Mouse (Mus musculus) olfactory bulb, adult 2 months (tissue): ENCODE results near the gene Cpm. TPM values are rescaled to one million over a fixed set of nuclear protein-coding genes. Genes with fewer than 3 reads are reported as not detected.
"Not testable (repeated sequence)": the region's sequence is repeated elsewhere in the genome, so short reads cannot be mapped to it uniquely, and the experiment has no call there.

Source experiments
- H3K27ac ChIP-seq: fragments of 200-500 bp; 2 replicates; pipeline ENCODE4 v1.5.1; 2012; ENCODE audit warnings: low read depth, low read length; ENCODE audit not compliant: insufficient read depth
- H3K4me1 ChIP-seq: fragments of 200-500 bp; 2 replicates; pipeline ENCODE4 v1.6.1; 2012; ENCODE audit warnings: low read length; ENCODE audit not compliant: control insufficient read depth, insufficient read depth
- H3K4me3 ChIP-seq: fragments of 200-500 bp; 2 replicates; pipeline ENCODE4 v1.5.1; 2012; ENCODE audit warnings: mild to moderate bottlenecking, low read depth, low read length, moderate library complexity; ENCODE audit not compliant: insufficient read depth
- CTCF ChIP-seq: fragments of 200-500 bp; IDR thresholded peaks from 2 replicates; pipeline ENCODE4 v1.5.1; 2012; ENCODE audit warnings: low read depth, mild to moderate bottlenecking, low read length, moderate library complexity; ENCODE audit not compliant: insufficient read depth
- POLR2A ChIP-seq: fragments of 200-500 bp; IDR thresholded peaks from 2 replicates; pipeline ENCODE4 v1.6.1; 2012; ENCODE audit warnings: mild to moderate bottlenecking, low read depth, low read length, moderate library complexity; ENCODE audit not compliant: insufficient read depth
- WGBS: fragments of 180-500 bp; shearing (Covaris S2); methylation state at CpG from one replicate; pipeline ENCODE4 v1.1.7; 2018; 5-methylcytosine and 5-hydroxymethylcytosine counted together
- polyA plus RNA-seq: library from polyadenylated mRNA; stranded (reverse); fragments of >200 nt; gene quantifications from 2 replicates; pipeline ENCODE4 v1.2.4, GENCODE M21; 2012; ENCODE audit warnings: low replicate concordance; ENCODE audit not compliant: missing spikeins, insufficient read depth, insufficient read length

Cpm gene
- polyA plus RNA-seq, 1 experiment = not detected

DNA sequence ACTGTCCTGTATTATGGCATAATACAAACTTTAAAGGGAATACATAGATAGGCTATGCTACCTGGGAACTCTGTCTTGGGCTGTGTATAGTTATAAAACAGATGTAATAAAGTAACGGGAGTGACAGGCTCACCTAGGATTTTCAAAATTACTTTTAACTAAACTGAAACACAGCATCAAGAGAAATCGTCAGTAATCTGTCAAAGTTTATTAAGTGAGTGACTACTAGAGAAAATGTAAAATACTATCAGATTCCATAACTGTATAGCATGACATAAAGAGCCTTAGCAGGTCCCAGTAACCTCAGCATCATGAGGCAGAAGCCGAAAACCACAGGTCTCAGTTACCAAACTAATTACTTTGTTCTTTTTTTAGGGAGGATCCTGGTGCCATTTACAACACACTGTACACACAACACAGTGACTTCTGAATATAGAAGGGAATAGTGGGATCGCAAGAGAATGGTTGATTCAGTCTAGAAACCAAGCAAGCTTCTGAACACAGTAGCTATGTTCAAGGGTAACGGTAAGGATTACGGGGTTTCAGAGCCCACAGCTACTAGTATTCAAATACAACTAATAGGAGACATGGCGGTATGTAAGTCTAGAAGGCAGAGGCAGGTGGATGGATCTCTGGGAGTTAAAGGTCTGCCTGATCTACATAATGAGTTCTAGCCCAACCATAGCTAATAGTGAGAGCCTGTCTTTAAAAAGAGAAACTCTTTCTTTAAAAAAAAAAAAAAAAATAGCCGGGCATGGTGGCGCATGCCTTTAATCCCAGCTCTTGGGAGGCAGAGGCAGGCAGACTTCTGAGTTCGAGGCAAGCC, 69.2 kb downstream of the Cpm start:
- TF ChIP-seq CTCF = no peak
- no peak for TF ChIP-seq POLR2A
- H3K4me3 ChIP-seq = no peak overlapping the region
- 89% methylated on average over 10 of the region's 10 CpGs for WGBS
- H3K27ac ChIP-seq = no peak overlapping the region
- H3K4me1 ChIP-seq = no peaks in the 10 kb centered on the region

- Histone ChIP-seq H3K4me1 (no peaks in the 10 kb centered on the region), H3K4me3 (no peak overlapping the region), H3K27ac (no peak overlapping the region)
- TF ChIP-seq CTCF (no peak), POLR2A (no peak)
- 92% methylated on average over 4 of the region's 4 CpGs for WGBS
Observed at GRCm38 (mm10) chr10:117699914-117700313, 70.6 kb downstream of the Cpm start.

- H3K27ac ChIP-seq = no peak overlapping the region
- 76% methylated on average over 1 of the region's 1 CpGs for WGBS
- TF ChIP-seq POLR2A = no peak
- no peak for TF ChIP-seq CTCF
- no peaks in the 10 kb centered on the region for H3K4me1 ChIP-seq
- H3K4me3 ChIP-seq = no peak overlapping the region
Observed at GRCm38 (mm10) chr10:117700450-117700849, 71.2 kb downstream of the Cpm start.

- no peak overlapping the region for H3K27ac ChIP-seq
- no peak for TF ChIP-seq POLR2A
- no peak for TF ChIP-seq CTCF
- 92% methylated on average over 6 of the region's 6 CpGs for WGBS
- no peak overlapping the region for H3K4me3 ChIP-seq
- H3K4me1 ChIP-seq = no peaks in the 10 kb centered on the region
Observed at GRCm38 (mm10) chr10:117701034-117701829, 71.9 kb downstream of the Cpm start.

GRCm38 (mm10) chr10:117702024-117702833, 72.9 kb downstream of the Cpm start:
- H3K27ac ChIP-seq = no peak overlapping the region
- H3K4me1 ChIP-seq = peaks cover 4% of the 10 kb centered on the region
- H3K4me3 ChIP-seq = no peak overlapping the region
- no peak for TF ChIP-seq CTCF
- no peak for TF ChIP-seq POLR2A
- 97% methylated on average over 6 of the region's 6 CpGs for WGBS

DNA sequence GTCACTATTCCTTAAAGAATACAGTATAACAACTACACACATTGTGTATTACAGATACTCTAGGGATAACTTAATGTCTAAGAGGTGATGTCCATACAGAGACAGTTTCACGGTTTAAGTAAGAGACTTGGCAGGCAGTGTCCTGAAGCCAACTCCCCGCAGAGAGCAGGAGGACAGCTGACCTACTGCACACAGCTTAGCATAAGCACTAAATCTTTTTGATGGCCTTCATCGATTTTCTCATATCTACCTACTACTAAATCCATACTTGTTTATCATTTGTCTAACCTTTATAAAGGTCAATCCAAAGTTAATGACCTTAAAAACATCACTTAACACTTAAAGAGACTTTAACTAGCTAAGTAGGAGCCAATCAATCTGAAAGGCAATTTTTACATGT, 74.2 kb downstream of the Cpm start:
- peaks cover 4% of the 10 kb centered on the region for H3K4me1 ChIP-seq
- WGBS = 89% methylated on average over 3 of the region's 3 CpGs
- no peak for TF ChIP-seq POLR2A
- TF ChIP-seq CTCF = no peak
- no peak overlapping the region for H3K4me3 ChIP-seq
- H3K27ac ChIP-seq = no peak overlapping the region

DNA sequence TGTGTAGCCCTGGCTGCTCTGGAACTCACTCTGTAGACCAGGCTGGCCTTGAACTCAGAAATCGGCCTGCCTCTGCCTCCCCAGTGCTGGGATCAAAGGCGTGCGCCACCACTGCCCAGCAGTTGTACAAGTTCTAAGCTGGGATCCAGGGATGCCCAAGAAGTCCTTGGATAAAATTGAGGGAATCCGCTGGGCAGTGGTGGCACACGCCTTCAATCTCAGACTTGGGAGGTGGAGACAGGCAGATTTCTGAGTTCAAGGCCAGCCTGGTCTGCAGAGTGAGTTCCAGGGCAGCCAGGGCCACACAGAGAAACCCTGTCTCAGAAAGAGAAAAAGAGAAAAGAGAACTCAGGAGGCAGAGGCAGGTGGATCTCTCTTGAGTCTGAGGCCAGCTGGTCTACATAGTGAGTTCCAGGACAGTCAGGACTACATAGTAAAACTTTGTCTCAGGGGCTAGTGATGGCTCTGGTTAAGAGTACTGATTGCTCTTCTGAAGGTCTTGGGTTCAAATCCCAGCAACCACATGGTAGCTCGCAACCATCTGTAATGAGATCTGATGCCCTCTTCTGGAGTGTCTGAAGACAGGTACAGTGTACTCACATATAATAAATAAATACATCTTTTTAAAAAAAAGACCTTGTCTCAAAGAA, 75.1 kb downstream of the Cpm start:
- WGBS = 95% methylated on average over 6 of the region's 6 CpGs
- H3K4me3 ChIP-seq, H3K4me1 ChIP-seq, H3K27ac ChIP-seq: not testable (repeated sequence)

GRCm38 (mm10) chr10:117704964-117705335, 75.7 kb downstream of the Cpm start:
- Histone ChIP-seq H3K4me1 (peaks cover 4% of the 10 kb centered on the region), H3K4me3 (no peak overlapping the region), H3K27ac (no peak overlapping the region)
- WGBS = 90% methylated on average over 6 of the region's 6 CpGs
- no peak for TF ChIP-seq POLR2A
- no peak for TF ChIP-seq CTCF

GRCm38 (mm10) chr10:117705806-117706205, 76.5 kb downstream of the Cpm start:
- TF ChIP-seq POLR2A (no peak), CTCF (no peak)
- Histone ChIP-seq H3K27ac (no peak overlapping the region), H3K4me3 (no peak overlapping the region)

More at GRCm38 (mm10) chr10:117705806-117706205, 76.5 kb downstream of the Cpm start:
- H3K4me1 ChIP-seq = peaks cover 4% of the 10 kb centered on the region
